Mouse (Mus musculus): ENCODE data around the gene Abcg2. TPM values are rescaled to one million over a fixed set of nuclear protein-coding genes. Genes with fewer than 3 reads are reported as not detected.
"Not testable (repeated sequence)": the region's sequence is repeated elsewhere in the genome, so short reads cannot be mapped to it uniquely, and the experiment has no call there.

Gene Abcg2
- total and polyA plus RNA-seq, 3 experiments: 16.6 to 39.9 (median 25.0) TPM

GRCm38 (mm10) chr6:58603485-58604090 lies 19.3 kb downstream of the Abcg2 start:
- H3K27me3 ChIP-seq (replicated peaks); DNase-seq (ENCODE audit: extremely low read depth); H3K36me3 ChIP-seq (replicated peaks in 1 of 2; ENCODE audit: control insufficient read depth in 1 of 2, insufficient read depth in 1 of 2, low read length in 1 of 2); H3K4me1 ChIP-seq (ENCODE audit: control insufficient read depth in 1 of 2, insufficient read depth in 2 of 2); H3K9ac ChIP-seq (ENCODE audit: insufficient read depth, low read depth); H3K79me2 ChIP-seq (replicated peaks; ENCODE audit: control insufficient read depth, extremely low read depth, insufficient read depth, poor library complexity, severe bottlenecking); dilution Hi-C loops (cut with MboI; ENCODE audit: extremely low pct_ligation_motif_present, extremely low pct_unique_long_range_greater_than_20kb, low sequenced_read_pairs); in situ Hi-C loops (cut with MboI; ENCODE audit: low pct_ligation_motif_present, low pct_unique_long_range_greater_than_20kb, low sequenced_read_pairs); H3K27ac ChIP-seq (ENCODE audit: insufficient read depth, low read depth); H3K4me3 ChIP-seq (replicated peaks in 1 of 3; ENCODE audit: low read depth in 2 of 3, low read length in 2 of 3, poor library complexity in 1 of 3); H3K9me3 ChIP-seq (replicated peaks; ENCODE audit: low read length); H3K4me2 ChIP-seq (ENCODE audit: insufficient read depth, low read depth, poor library complexity, severe bottlenecking): not testable (repeated sequence)
- TF ChIP-seq CTCF (conservative IDR thresholded peaks at IDR 0.05 in 1 of 2, IDR thresholded peaks at IDR 0.05 in 1 of 2; ENCODE audit: low read depth in 2 of 2, low read length in 2 of 2): peak; percentile 6 to 63; a peak in 2 of 4 replicates
- TF ChIP-seq RAD21 (IDR thresholded peaks at IDR 0.05; ENCODE audit: low read depth, low read length): peak; percentile 62
- peak; percentile 53 for TF ChIP-seq SMC3 (IDR thresholded peaks at IDR 0.05; ENCODE audit: low read depth, low read length)

GRCm38 (mm10) chr6:58606642-58607041 lies 22.3 kb downstream of the Abcg2 start:
- Histone ChIP-seq H3K9ac (ENCODE audit: insufficient read depth, low read depth) (no peak overlapping the region), H3K4me2 (ENCODE audit: insufficient read depth, low read depth, poor library complexity, severe bottlenecking) (no peak overlapping the region), H3K36me3 (replicated peaks in 1 of 2; ENCODE audit: control insufficient read depth in 1 of 2, insufficient read depth in 1 of 2, low read length in 1 of 2) (no peaks in the 10 kb centered on the region), H3K4me1 (ENCODE audit: control insufficient read depth in 1 of 2, insufficient read depth in 2 of 2) (no peaks in the 10 kb centered on the region), H3K27me3 (replicated peaks) (no peaks in the 10 kb centered on the region), H3K27ac (ENCODE audit: insufficient read depth, low read depth) (no peak overlapping the region), H3K4me3 (replicated peaks in 1 of 3; ENCODE audit: low read depth in 2 of 3, low read length in 2 of 3, poor library complexity in 1 of 3) (no peak overlapping the region), H3K79me2 (replicated peaks; ENCODE audit: control insufficient read depth, extremely low read depth, insufficient read depth, poor library complexity, severe bottlenecking) (no peaks in the 10 kb centered on the region), H3K9me3 (replicated peaks; ENCODE audit: low read length) (peaks cover 8% of the 10 kb centered on the region)
- no peak for TF ChIP-seq BHLHE40 (IDR thresholded peaks at IDR 0.05; ENCODE audit: low read depth, low read length)
- no peak for TF ChIP-seq ZMIZ1 (IDR thresholded peaks at IDR 0.05; ENCODE audit: low read depth, low read length)
- TF ChIP-seq IRF4 (IDR thresholded peaks at IDR 0.05; ENCODE audit: low read depth, low read length): no peak
- no peak for TF ChIP-seq TCF12 (IDR thresholded peaks at IDR 0.05; ENCODE audit: low read depth, low read length)
- no peak for TF ChIP-seq ZC3H11A (IDR thresholded peaks at IDR 0.05; ENCODE audit: low read depth, low read length)
- TF ChIP-seq POLR2AphosphoS2 (IDR thresholded peaks at IDR 0.05; ENCODE audit: low read depth, low read length): no peak
- TF ChIP-seq RAD21 (IDR thresholded peaks at IDR 0.05; ENCODE audit: low read depth, low read length): no peak
- no peak for TF ChIP-seq POLR2A (IDR thresholded peaks at IDR 0.05; ENCODE audit: low read depth, low read length)
- no peak for TF ChIP-seq SIN3A (IDR thresholded peaks at IDR 0.05; ENCODE audit: low read length)
- no peak for TF ChIP-seq KAT2A (IDR thresholded peaks at IDR 0.05; ENCODE audit: insufficient replicate concordance, low read length)
- TF ChIP-seq CHD1 (IDR thresholded peaks at IDR 0.05; ENCODE audit: low read depth, low read length): no peak
- no peak for TF ChIP-seq MXI1 (IDR thresholded peaks at IDR 0.05; ENCODE audit: low read depth, low read length)
- dilution Hi-C loops (cut with MboI; ENCODE audit: extremely low pct_ligation_motif_present, extremely low pct_unique_long_range_greater_than_20kb, low sequenced_read_pairs): no loop called here
- in situ Hi-C loops (cut with MboI; ENCODE audit: low pct_ligation_motif_present, low pct_unique_long_range_greater_than_20kb, low sequenced_read_pairs): no loop called here
- DNase-seq (ENCODE audit: extremely low read depth): no peak

DNA sequence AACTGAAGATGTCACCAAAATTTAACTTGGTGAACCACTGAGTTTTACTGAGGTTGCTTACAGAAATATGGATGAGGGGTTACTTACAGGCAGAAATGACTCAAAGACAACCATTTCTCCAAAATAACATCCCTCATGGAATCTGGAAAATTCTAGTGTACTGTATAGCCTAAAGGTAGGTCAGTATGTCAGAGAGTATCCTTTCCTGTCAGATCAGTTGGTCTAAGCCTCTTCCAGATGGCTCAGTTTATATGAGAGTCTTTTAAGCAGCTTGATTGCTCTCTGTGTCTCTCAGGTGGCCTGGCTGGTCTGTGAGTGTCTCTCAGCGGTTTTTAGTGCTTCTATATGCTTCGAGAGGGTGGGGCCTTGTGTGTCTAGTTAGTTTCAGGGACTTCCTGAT lies 24.1 kb downstream of the Abcg2 start:
- H3K9ac ChIP-seq (ENCODE audit: insufficient read depth, low read depth): no peak overlapping the region
- in situ Hi-C loops (cut with MboI; ENCODE audit: low pct_ligation_motif_present, low pct_unique_long_range_greater_than_20kb, low sequenced_read_pairs): no loop called here
- no peaks in the 10 kb centered on the region for H3K4me1 ChIP-seq (ENCODE audit: control insufficient read depth in 1 of 2, insufficient read depth in 2 of 2)
- H3K27ac ChIP-seq (ENCODE audit: insufficient read depth, low read depth): no peak overlapping the region
- no peaks in the 10 kb centered on the region for H3K27me3 ChIP-seq (replicated peaks)
- no peak overlapping the region for H3K4me3 ChIP-seq (replicated peaks in 1 of 3; ENCODE audit: low read depth in 2 of 3, low read length in 2 of 3, poor library complexity in 1 of 3)
- peaks cover 8% of the 10 kb centered on the region for H3K9me3 ChIP-seq (replicated peaks; ENCODE audit: low read length)
- no peak for DNase-seq (ENCODE audit: extremely low read depth)
- H3K4me2 ChIP-seq (ENCODE audit: insufficient read depth, low read depth, poor library complexity, severe bottlenecking): no peak overlapping the region
- H3K79me2 ChIP-seq (replicated peaks; ENCODE audit: control insufficient read depth, extremely low read depth, insufficient read depth, poor library complexity, severe bottlenecking): no peaks in the 10 kb centered on the region
- H3K36me3 ChIP-seq (replicated peaks in 1 of 2; ENCODE audit: control insufficient read depth in 1 of 2, insufficient read depth in 1 of 2, low read length in 1 of 2): no peaks in the 10 kb centered on the region
- dilution Hi-C loops (cut with MboI; ENCODE audit: extremely low pct_ligation_motif_present, extremely low pct_unique_long_range_greater_than_20kb, low sequenced_read_pairs): no loop called here
- TF ChIP-seq USF2 (conservative IDR thresholded peaks at IDR 0.05; ENCODE audit: low read depth, low read length) (no peak), ZC3H11A (IDR thresholded peaks at IDR 0.05; ENCODE audit: low read depth, low read length) (no peak), ZKSCAN1 (IDR thresholded peaks at IDR 0.05; ENCODE audit: borderline replicate concordance, low read depth, low read length) (no peak), SMC3 (IDR thresholded peaks at IDR 0.05; ENCODE audit: low read depth, low read length) (no peak), CHD2 (IDR thresholded peaks at IDR 0.05; ENCODE audit: low read length) (no peak), CTCF (conservative IDR thresholded peaks at IDR 0.05 in 1 of 2, IDR thresholded peaks at IDR 0.05 in 1 of 2; ENCODE audit: low read depth in 2 of 2, low read length in 2 of 2) (no peak), MAFK (IDR thresholded peaks at IDR 0.05; ENCODE audit: insufficient replicate concordance, low read length) (no peak), PAX5 (IDR thresholded peaks at IDR 0.05; ENCODE audit: low read length) (no peak), TBP (conservative IDR thresholded peaks at IDR 0.05; ENCODE audit: low read depth, low read length) (no peak), TCF12 (IDR thresholded peaks at IDR 0.05; ENCODE audit: low read depth, low read length) (no peak), NELFE (IDR thresholded peaks at IDR 0.05; ENCODE audit: low read depth, low read length) (no peak), UBTF (IDR thresholded peaks at IDR 0.05; ENCODE audit: low read depth, low read length) (no peak), HCFC1 (IDR thresholded peaks at IDR 0.05; ENCODE audit: low read depth, low read length) (no peak), E2F4 (IDR thresholded peaks at IDR 0.05; ENCODE audit: insufficient replicate concordance, low read depth, low read length) (no peak), MEF2A (IDR thresholded peaks at IDR 0.05; ENCODE audit: borderline replicate concordance, low read depth, low read length) (no peak), USF1 (IDR thresholded peaks at IDR 0.05; ENCODE audit: low read depth, low read length) (no peak)

Measured in CH12.LX (cell line).